Mouse (Mus musculus): ENCODE measurements around the gene Slc24a4.

Gene Slc24a4

DNA sequence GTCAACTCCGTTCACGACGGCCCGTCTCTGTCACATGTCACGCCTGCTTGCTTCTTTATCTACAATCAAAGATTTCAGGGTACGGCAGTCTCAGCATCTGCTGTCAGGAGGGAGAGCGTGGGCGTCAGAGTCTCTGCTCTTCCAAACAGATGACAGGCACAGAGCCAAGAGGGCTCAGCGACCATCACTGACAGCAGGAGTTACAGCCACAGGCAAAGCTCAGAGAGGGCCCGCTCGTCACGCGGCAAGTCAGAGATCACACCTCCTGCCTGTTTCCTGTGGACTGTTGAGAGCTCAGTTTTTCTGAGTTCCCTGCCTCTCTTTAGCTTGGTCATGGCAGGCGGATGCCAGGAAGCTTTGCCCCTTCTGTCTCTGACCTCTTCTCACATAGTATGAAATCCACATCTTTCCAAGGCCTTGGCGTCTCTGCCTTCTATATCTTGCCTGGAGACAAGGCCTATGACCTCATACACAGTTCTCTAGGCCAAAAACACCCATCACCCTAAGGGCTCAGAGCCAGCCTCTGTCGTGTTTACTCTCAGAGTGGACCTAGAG, 180.0 kb downstream of the Slc24a4 start:
- DNase-seq (ENCODE audit: low read depth, low spot score) = no peak

DNA sequence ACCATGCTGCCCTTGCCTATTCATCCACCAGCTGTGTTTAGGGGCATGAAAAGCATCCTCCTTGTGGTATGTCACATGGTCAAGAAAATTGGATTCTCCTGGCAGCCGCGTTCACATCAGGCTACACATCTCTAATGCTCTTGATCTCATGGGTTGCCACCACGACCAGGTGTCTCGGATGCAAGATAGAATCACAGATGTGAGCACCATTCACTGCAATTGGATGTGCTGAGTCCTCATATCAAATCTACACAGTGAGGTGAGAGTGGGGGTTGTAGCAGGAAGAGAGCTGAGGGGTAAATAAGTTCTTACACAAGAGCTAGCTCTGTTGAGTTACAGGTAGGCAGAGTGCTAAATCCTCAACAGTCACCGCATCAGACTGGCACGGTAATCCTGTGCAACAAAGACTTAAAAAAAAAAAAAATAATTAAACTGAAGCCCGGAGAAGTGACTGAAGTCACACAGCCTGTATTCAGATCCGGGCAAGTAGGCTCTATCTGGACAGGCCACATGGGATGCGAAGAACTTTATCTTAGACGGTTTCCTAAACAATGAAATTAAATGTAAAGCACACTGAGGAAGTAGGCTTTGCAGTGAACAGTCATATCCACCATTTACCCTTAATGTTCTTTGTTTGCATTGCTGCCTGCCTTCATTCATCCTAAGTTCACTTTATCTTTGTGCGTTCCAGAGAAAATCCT, 180.7 kb downstream of the Slc24a4 start:
- DNase-seq (ENCODE audit: low read depth, low spot score) = no peak

DNA sequence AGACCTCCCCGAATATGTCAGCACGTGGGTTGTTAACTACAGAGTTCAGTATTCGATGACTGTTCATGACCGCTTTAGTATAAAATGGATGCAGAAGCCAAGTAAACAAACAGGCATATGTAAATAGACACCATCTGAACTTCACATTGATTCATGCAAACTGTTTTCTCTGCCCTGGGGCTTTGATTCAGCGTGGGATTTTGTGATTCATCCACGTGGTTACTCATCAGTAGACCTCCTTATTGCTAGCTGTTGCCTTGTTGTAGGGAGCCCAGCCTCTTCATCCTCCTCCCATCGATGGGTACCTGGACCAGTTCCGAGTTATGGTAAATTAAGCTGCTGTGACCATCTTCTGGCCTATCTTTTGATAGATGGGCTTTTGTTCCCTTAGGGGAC, 181.3 kb downstream of the Slc24a4 start:
- DNase-seq (ENCODE audit: low read depth, low spot score) = no peak

DNA sequence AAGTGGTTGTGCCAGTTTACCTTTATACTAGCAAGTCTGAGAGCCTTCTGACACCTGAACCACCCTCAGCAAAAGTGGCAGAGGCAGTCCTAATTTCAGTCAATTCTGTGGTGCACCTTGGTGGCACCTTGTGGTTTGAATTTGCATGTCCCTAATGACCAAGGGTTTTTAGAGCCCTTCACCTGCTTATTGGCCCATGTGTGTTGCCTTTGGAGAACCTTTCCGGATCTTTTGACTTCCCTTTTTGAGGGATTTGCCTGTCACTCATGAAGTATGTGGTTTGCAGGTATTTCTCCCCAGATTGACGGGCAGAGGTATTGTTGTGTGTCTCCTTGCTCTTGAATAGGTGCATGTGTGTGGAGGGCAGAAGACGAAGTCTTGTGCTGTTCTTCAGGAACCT, 181.7 kb downstream of the Slc24a4 start:
- DNase-seq (ENCODE audit: low read depth, low spot score) = no peak

DNA sequence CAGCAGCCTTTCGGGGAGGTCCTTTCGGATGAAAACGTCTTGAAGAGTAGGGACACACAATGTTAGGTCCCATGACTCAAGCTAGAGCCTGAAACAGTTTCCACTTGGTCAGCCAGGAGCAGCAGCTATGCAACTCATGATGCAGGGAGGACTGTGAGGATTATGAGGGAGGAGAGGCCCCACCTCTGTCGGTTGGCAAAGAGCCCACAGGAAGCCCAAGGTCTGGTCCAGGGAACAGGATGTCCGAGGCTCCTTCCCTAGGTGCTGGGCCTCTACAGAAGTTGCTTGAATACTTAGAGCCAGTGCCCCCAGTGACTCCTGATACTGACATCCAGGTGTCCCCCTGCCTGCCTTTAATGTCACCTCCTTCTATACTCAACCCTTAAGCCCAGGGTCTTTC, 182.9 kb downstream of the Slc24a4 start:
- DNase-seq (ENCODE audit: low read depth, low spot score) = no peak
